In the genomic region with DNA sequence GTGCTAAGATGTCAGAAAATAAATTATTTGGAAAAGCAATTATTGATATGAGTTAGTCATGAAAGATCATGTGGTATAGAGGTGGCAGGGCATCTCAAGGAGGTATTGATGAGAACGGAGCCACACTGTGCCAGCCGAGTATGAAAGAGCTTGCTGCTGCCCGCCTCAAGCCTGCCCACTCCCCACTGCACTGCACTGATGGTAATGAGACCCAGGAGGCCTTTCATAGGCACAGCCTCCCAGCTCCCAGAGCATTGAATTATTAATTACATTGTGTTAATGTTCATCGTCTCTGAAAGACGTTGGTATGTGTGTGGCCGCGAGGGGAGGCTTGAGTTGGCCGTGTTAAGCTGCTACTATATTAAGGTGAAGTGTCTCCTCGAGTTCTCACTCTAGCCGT, we compare ENCODE assay signal across 11 mouse cellular contexts. TPM values are rescaled to one million over a fixed set of nuclear protein-coding genes. Genes with fewer than 3 reads are reported as not detected.
DNase-seq lines count a peak whose midpoint lies in the region; ATAC-seq lines count a peak whose summit lies in the region.
"Had no signal": no experiment of that assay in that cellular context is flagged by ENCODE, and none has a peak within 500 bp of the region (broad histone marks: within the 10 kb centered on the region; RNA-seq: fewer than 3 reads in every experiment).

No protein-coding gene starts in this region.

- H3K9me3 ChIP-seq in embryonic facial prominence, embryonic 13.5 days = no peaks in the 10 kb centered on the region
- no peaks in the 10 kb centered on the region for H3K9me3 ChIP-seq in embryonic facial prominence, embryonic 10.5 days
- H3K9me3 ChIP-seq in neural tube, embryonic 11.5 days (ENCODE audit: control insufficient read depth, low read length) = no peaks in the 10 kb centered on the region
- H3K9me3 ChIP-seq in midbrain, embryonic 15.5 days = no peaks in the 10 kb centered on the region
- H3K9me3 ChIP-seq: embryonic facial prominence, embryonic 12.5 days had no signal

- no peak for ATAC-seq in embryonic facial prominence, embryonic 13.5 days (ENCODE audit: insufficient number of reproducible peaks, insufficient read depth, low FRiP score, low TSS enrichment, low read depth)
- peak; percentile 61; the same call in 1 of the 2 replicates for ATAC-seq in neural tube, embryonic 11.5 days (ENCODE audit: insufficient read depth, low FRiP score, low TSS enrichment)
- peak; percentile 77 for ATAC-seq in midbrain, embryonic 15.5 days (replicated peaks)
- ATAC-seq in erythroblast, adult 5-6 weeks (replicated peaks; ENCODE audit: low FRiP score, poor library complexity, severe bottlenecking) = no peak
- ATAC-seq: inflammation-experienced regulatory T-cells, adult 6 months had no signal

- WGBS in embryonic facial prominence, embryonic 13.5 days = 80% methylated on average over 10 of the region's 10 CpGs
- WGBS in embryonic facial prominence, embryonic 10.5 days = 88% methylated on average over 10 of the region's 10 CpGs
- 71% methylated on average over 10 of the region's 10 CpGs for whole genome bisulfite sequencing in neural tube, embryonic 11.5 days
- WGBS in midbrain, embryonic 15.5 days = 31% methylated on average over 10 of the region's 10 CpGs

- no peak overlapping the region for H3K4me2 ChIP-seq in embryonic facial prominence, embryonic 13.5 days
- H3K4me2 ChIP-seq in neural tube, embryonic 11.5 days (ENCODE audit: low read depth) = no peak overlapping the region
- H3K4me2 ChIP-seq in midbrain, embryonic 15.5 days = 0 out of 2 replicates have a peak overlapping the region, but pooled peaks have one; percentile 4
- H3K4me2 ChIP-seq: embryonic facial prominence, embryonic 12.5 days; heart, embryonic 11.5 days had no signal

- peaks cover 41% of the 10 kb centered on the region for H3K4me1 ChIP-seq in embryonic facial prominence, embryonic 13.5 days
- H3K4me1 ChIP-seq in embryonic facial prominence, embryonic 10.5 days = peaks cover 20% of the 10 kb centered on the region
- no peaks in the 10 kb centered on the region for H3K4me1 ChIP-seq in neural tube, embryonic 11.5 days (ENCODE audit: control insufficient read depth, insufficient read depth, low read length)
- H3K4me1 ChIP-seq in midbrain, embryonic 15.5 days = peaks cover 21% of the 10 kb centered on the region

- no peak for DNase-seq in embryonic facial prominence, embryonic 10.5 days (ENCODE audit: low spot score)
- DNase-seq in neural tube, embryonic 11.5 days (ENCODE audit: low spot score) = no peak
- DNase-seq in neural tube, embryonic 10.5 days (ENCODE audit: extremely low spot score, low spot score) = no peak
- DNase-seq in B cell, adult 2 months = no peak
- DNase-seq in lung, postnatal 36 days = no peak

- H3K9ac ChIP-seq in embryonic facial prominence, embryonic 13.5 days = no peak overlapping the region
- H3K9ac ChIP-seq in neural tube, embryonic 11.5 days (ENCODE audit: low read length) = no peak overlapping the region
- no peak overlapping the region for H3K9ac ChIP-seq in midbrain, embryonic 15.5 days
- H3K9ac ChIP-seq: embryonic facial prominence, embryonic 12.5 days had no signal

- peak overlapping the region; percentile 40 for H3K27ac ChIP-seq in embryonic facial prominence, embryonic 13.5 days
- no peak overlapping the region for H3K27ac ChIP-seq in embryonic facial prominence, embryonic 10.5 days (replicated peaks)
- no peak overlapping the region for H3K27ac ChIP-seq in neural tube, embryonic 11.5 days (ENCODE audit: low read depth, low read length)
- H3K27ac ChIP-seq in midbrain, embryonic 15.5 days = peak overlapping the region; percentile 68
- H3K27ac ChIP-seq: embryonic facial prominence, embryonic 12.5 days had no signal

- no peaks in the 10 kb centered on the region for H3K36me3 ChIP-seq in embryonic facial prominence, embryonic 13.5 days
- peaks cover 4% of the 10 kb centered on the region; the same call in 1 of the 2 replicates for H3K36me3 ChIP-seq in embryonic facial prominence, embryonic 10.5 days (replicated peaks)
- no peaks in the 10 kb centered on the region for H3K36me3 ChIP-seq in neural tube, embryonic 11.5 days (ENCODE audit: control insufficient read depth, insufficient read depth, low read length)
- no peaks in the 10 kb centered on the region for H3K36me3 ChIP-seq in midbrain, embryonic 15.5 days (replicated peaks)
- H3K36me3 ChIP-seq: embryonic facial prominence, embryonic 12.5 days had no signal

- no peaks in the 10 kb centered on the region for H3K27me3 ChIP-seq in embryonic facial prominence, embryonic 13.5 days
- H3K27me3 ChIP-seq in embryonic facial prominence, embryonic 10.5 days (replicated peaks; ENCODE audit: low read depth, poor library complexity, severe bottlenecking) = no peaks in the 10 kb centered on the region
- H3K27me3 ChIP-seq in neural tube, embryonic 11.5 days (ENCODE audit: control insufficient read depth, insufficient read depth, low read length) = no peaks in the 10 kb centered on the region
- H3K27me3 ChIP-seq in midbrain, embryonic 15.5 days (replicated peaks) = no peaks in the 10 kb centered on the region
- H3K27me3 ChIP-seq: embryonic facial prominence, embryonic 12.5 days had no signal

- no peak overlapping the region for H3K4me3 ChIP-seq in embryonic facial prominence, embryonic 13.5 days
- no peak overlapping the region for H3K4me3 ChIP-seq in embryonic facial prominence, embryonic 10.5 days
- no peak overlapping the region for H3K4me3 ChIP-seq in neural tube, embryonic 11.5 days (ENCODE audit: low read depth, low read length)
- no peak overlapping the region for H3K4me3 ChIP-seq in midbrain, embryonic 15.5 days
- H3K4me3 ChIP-seq: embryonic facial prominence, embryonic 12.5 days had no signal

RNA-seq across cellular contexts. Expression of gene Lrrc4, which starts 33.6 kb away (rescaled TPM):
- polyA plus RNA-seq in embryonic facial prominence, embryonic 13.5 days (2015; fragmentation: Nextera tagmentation; extraction: Ambion mirVana) = 1.2 and 1.3 TPM in 2 replicates
- 0.79 and 0.98 TPM in 2 replicates for polyA plus RNA-seq in embryonic facial prominence, embryonic 10.5 days (2016; fragmentation: Nextera tagmentation; extraction: Ambion mirVana)
- 6.3 and 7.2 TPM in 2 replicates for polyA plus RNA-seq in neural tube, embryonic 11.5 days (2014; fragmentation: Nextera tagmentation; extraction: Ambion mirVana)
- polyA plus RNA-seq in midbrain, embryonic 15.5 days (2015; fragmentation: Nextera tagmentation; extraction: Ambion mirVana) = 7.0 and 7.6 TPM in 2 replicates
- not detected in 2 replicates for total RNA-seq in erythroblast, adult 5-6 weeks (2015; ENCODE audit: low replicate concordance)
- total RNA-seq in erythroblast, adult 5-6 weeks (2017; ENCODE audit: low replicate concordance) = not detected in 2 replicates

Comparison
In these comparisons a context has a peak if more than half of its experiments do, and no peak if none do; other contexts are left out.
1. H3K27ac ChIP-seq: peak in embryonic facial prominence, embryonic 13.5 days (single experiment) and midbrain, embryonic 15.5 days (single experiment); none in embryonic facial prominence, embryonic 10.5 days (single experiment) and neural tube, embryonic 11.5 days (single experiment).
2. ATAC-seq: peak in neural tube, embryonic 11.5 days (single experiment) and midbrain, embryonic 15.5 days (single experiment); none in embryonic facial prominence, embryonic 13.5 days (single experiment) and erythroblast, adult 5-6 weeks (single experiment).